Mouse (Mus musculus) megakaryocyte-erythroid progenitor cell, adult 5-6 weeks (primary cell): ENCODE measurements around the gene Pbx3. TPM values are rescaled to one million over a fixed set of nuclear protein-coding genes. Genes with fewer than 3 reads are reported as not detected.
A peak's percentile ranks its signal among the peaks of the same experiment; 100 is the strongest.

Experiments used
- ATAC-seq: replicated peaks from 2 replicates; pipeline ENCODE4 v1.8.0; 2016; ENCODE audit warnings: mild to moderate bottlenecking, inconsistent platforms; ENCODE audit not compliant: severe bottlenecking, poor library complexity, low FRiP score, low TSS enrichment
- total RNA-seq, 2 experiments: library from RNA; stranded (forward) in 1 of 2; stranded (reverse) in 1 of 2; fragments of 200-1000, 215-1000 nt in 1 of 2; fragments of >200 nt in 1 of 2; fragmentation: Nextera tagmentation in 1 of 2; gene quantifications; 2 replicates each; pipeline ENCODE4 v1.2.3; 2014 to 2017

Gene Pbx3
- total RNA-seq, 2 experiments from 2014 or later = 10.2 to 12.8 TPM

- no peak for ATAC-seq
Observed at GRCm38 (mm10) chr2:34347096-34347495, 25.8 kb downstream of the Pbx3 start.

GRCm38 (mm10) chr2:34298664-34299063 lies 74.3 kb downstream of the Pbx3 start:
- ATAC-seq = no peak

GRCm38 (mm10) chr2:34298202-34298601 lies 74.7 kb downstream of the Pbx3 start:
- ATAC-seq = no peak

GRCm38 (mm10) chr2:34289726-34290125 lies 83.2 kb downstream of the Pbx3 start:
- ATAC-seq = no peak

- ATAC-seq = no peak
Observed at GRCm38 (mm10) chr2:34284239-34284638, 88.7 kb downstream of the Pbx3 start.

GRCm38 (mm10) chr2:34280996-34281395 lies 91.9 kb downstream of the Pbx3 start:
- no peak for ATAC-seq

- ATAC-seq = no peak
Observed at GRCm38 (mm10) chr2:34279726-34280125, 93.2 kb downstream of the Pbx3 start.

- ATAC-seq = no peak
Observed at GRCm38 (mm10) chr2:34275630-34276193, 97.2 kb downstream of the Pbx3 start.

- ATAC-seq = no peak
Observed at GRCm38 (mm10) chr2:34262046-34262445, 110.9 kb downstream of the Pbx3 start.

- ATAC-seq = no peak
Observed at GRCm38 (mm10) chr2:34260653-34261076, 112.3 kb downstream of the Pbx3 start.

- no peak for ATAC-seq
Observed at GRCm38 (mm10) chr2:34258256-34258655, 114.7 kb downstream of the Pbx3 start.

GRCm38 (mm10) chr2:34257611-34258010 lies 115.3 kb downstream of the Pbx3 start:
- ATAC-seq = no peak

- no peak for ATAC-seq
Observed at GRCm38 (mm10) chr2:34256000-34256553, 116.9 kb downstream of the Pbx3 start.

- ATAC-seq = no peak
Observed at GRCm38 (mm10) chr2:34253627-34254026, 119.3 kb downstream of the Pbx3 start.

GRCm38 (mm10) chr2:34253111-34253510 lies 119.8 kb downstream of the Pbx3 start:
- no peak for ATAC-seq

GRCm38 (mm10) chr2:34252286-34252685 lies 120.7 kb downstream of the Pbx3 start:
- no peak for ATAC-seq

GRCm38 (mm10) chr2:34249961-34250658 lies 122.8 kb downstream of the Pbx3 start:
- ATAC-seq = no peak

GRCm38 (mm10) chr2:34249141-34249960 lies 123.6 kb downstream of the Pbx3 start:
- peak; percentile 81 for ATAC-seq

GRCm38 (mm10) chr2:34240885-34241284 lies 132.1 kb downstream of the Pbx3 start:
- no peak for ATAC-seq

- no peak for ATAC-seq
Observed at GRCm38 (mm10) chr2:34239315-34239858, 133.6 kb downstream of the Pbx3 start.
